Mouse (Mus musculus): ENCODE results near the gene Drg2.

Gene Drg2

GRCm38 (mm10) chr11:60469039-60469438 lies 14.6 kb downstream of the Drg2 start, which contains the start of gene Myo15:
TSS of gene Myo15 (plus strand) at chr11:60469339.
- DNase-seq (ENCODE audit: low spot score in 2 of 2), result no peak

GRCm38 (mm10) chr11:60470743-60471142 lies 16.4 kb downstream of the Drg2 start:
- DNase-seq (ENCODE audit: low spot score in 2 of 2), result no peak

- no peak for DNase-seq (ENCODE audit: low spot score in 2 of 2)
Measured at GRCm38 (mm10) chr11:60474534-60474933, 20.1 kb downstream of the Drg2 start.

GRCm38 (mm10) chr11:60475668-60476362 lies 21.4 kb downstream of the Drg2 start:
- DNase-seq (ENCODE audit: low spot score in 2 of 2), result no peak

- no peak for DNase-seq (ENCODE audit: low spot score in 2 of 2)
Measured at GRCm38 (mm10) chr11:60478121-60478520, 23.7 kb downstream of the Drg2 start.

- no peak for DNase-seq (ENCODE audit: low spot score in 2 of 2)
Measured at GRCm38 (mm10) chr11:60486267-60486666, 31.9 kb downstream of the Drg2 start.

- no peak for DNase-seq (ENCODE audit: low spot score in 2 of 2)
Measured at GRCm38 (mm10) chr11:60492726-60493125, 38.3 kb downstream of the Drg2 start.

- DNase-seq (ENCODE audit: low spot score in 2 of 2), result no peak
Measured at GRCm38 (mm10) chr11:60495692-60496091, 41.3 kb downstream of the Drg2 start.

GRCm38 (mm10) chr11:60507281-60507680 lies 52.9 kb downstream of the Drg2 start:
- DNase-seq (ENCODE audit: low spot score in 2 of 2), result no peak

- DNase-seq (ENCODE audit: low spot score in 2 of 2), result no peak
Measured at GRCm38 (mm10) chr11:60508950-60509349, 54.6 kb downstream of the Drg2 start.

- DNase-seq (ENCODE audit: low spot score in 2 of 2), result no peak
Measured at GRCm38 (mm10) chr11:60509500-60509899, 55.1 kb downstream of the Drg2 start.

GRCm38 (mm10) chr11:60511893-60512292 lies 57.5 kb downstream of the Drg2 start:
- no peak for DNase-seq (ENCODE audit: low spot score in 2 of 2)

- no peak for DNase-seq (ENCODE audit: low spot score in 2 of 2)
Measured at GRCm38 (mm10) chr11:60512520-60512919, 58.1 kb downstream of the Drg2 start.

GRCm38 (mm10) chr11:60514941-60515340 lies 60.5 kb downstream of the Drg2 start:
- no peak for DNase-seq (ENCODE audit: low spot score in 2 of 2)

- no peak for DNase-seq (ENCODE audit: low spot score in 2 of 2)
Measured at GRCm38 (mm10) chr11:60518305-60518704, 63.9 kb downstream of the Drg2 start.

Data from heart, adult 9 months (tissue).